Mouse (Mus musculus) spleen, adult 2 months (tissue): ENCODE measurements at regions not wholly inside any gene's neighbourhood (a gene's known extent, or its start where the extent isn't known, plus 50 kb on each side); places are given as distances from the start of the nearest gene placed in this dataset.

Experiments used
- CTCF ChIP-seq: fragments of 200-500 bp; IDR thresholded peaks from 2 replicates; pipeline ENCODE4 v1.5.1; 2011; ENCODE audit warnings: mild to moderate bottlenecking, inconsistent platforms; ENCODE audit not compliant: insufficient read depth, insufficient read length, insufficient replicate concordance; ENCODE audit errors: extremely low read depth
- POLR2A ChIP-seq: fragments of 200-500 bp; IDR thresholded peaks from 2 replicates; pipeline ENCODE4 v1.6.1; 2011; ENCODE audit warnings: low read depth, low read length, inconsistent platforms

DNA sequence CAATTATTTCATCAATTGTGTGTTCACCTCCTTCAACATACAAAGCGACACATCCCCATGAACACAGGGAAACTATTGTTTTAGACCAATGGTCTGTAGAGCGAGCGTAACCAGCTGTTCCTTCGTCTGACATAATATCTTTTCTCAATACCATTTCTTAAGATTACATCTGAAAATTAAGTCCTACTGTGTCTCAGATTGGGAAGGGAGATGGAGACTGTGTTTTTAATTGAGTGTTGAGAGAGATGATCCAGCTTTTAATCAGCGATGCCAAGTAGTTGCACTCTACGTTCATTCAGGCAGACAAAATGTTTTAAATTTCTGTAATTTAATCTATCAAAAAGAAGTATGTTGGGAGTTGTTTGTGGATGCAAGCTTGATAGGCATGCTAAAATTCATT is 445.3 kb downstream of the Hdgfl1 start:
- TF ChIP-seq CTCF, result no peak
- TF ChIP-seq POLR2A, result no peak
